Mouse (Mus musculus): ENCODE data around the gene Dscaml1. TPM values are rescaled to one million over a fixed set of nuclear protein-coding genes. Genes with fewer than 3 reads are reported as not detected.

Gene Dscaml1
- polyA plus RNA-seq, 1 experiment = not detected

GRCm38 (mm10) chr9:45793697-45794096, 367.3 kb downstream of the Dscaml1 start:
- TF ChIP-seq GATA1 (IDR thresholded peaks at IDR 0.05; ENCODE audit: low read length) = no peak

DNA sequence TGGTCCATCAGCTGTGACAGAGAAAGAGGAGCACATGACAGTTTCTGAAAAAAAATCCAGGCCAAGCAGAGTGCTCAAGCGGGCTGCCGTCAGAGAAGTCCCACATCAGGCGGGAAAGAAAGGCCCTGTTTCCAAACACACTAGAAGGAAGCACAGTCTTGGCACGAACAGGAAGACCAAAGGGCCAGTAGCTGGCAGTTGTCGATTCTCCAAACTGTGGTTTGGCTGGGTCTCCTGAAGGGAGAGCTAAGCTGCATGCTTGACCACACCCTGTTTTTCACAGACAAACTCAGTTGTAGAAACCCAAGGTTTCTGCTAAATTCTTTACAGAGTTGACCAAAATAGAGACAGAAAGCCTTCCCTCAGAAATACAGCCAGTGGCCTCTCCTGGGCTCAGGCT, 369.3 kb downstream of the Dscaml1 start:
- no peak for TF ChIP-seq GATA1 (IDR thresholded peaks at IDR 0.05; ENCODE audit: low read length)

GRCm38 (mm10) chr9:45797271-45797670, 370.8 kb downstream of the Dscaml1 start:
- TF ChIP-seq GATA1 (IDR thresholded peaks at IDR 0.05; ENCODE audit: low read length) = no peak

GRCm38 (mm10) chr9:45798467-45799164, 372.2 kb downstream of the Dscaml1 start:
- no peak for TF ChIP-seq GATA1 (IDR thresholded peaks at IDR 0.05; ENCODE audit: low read length)

DNA sequence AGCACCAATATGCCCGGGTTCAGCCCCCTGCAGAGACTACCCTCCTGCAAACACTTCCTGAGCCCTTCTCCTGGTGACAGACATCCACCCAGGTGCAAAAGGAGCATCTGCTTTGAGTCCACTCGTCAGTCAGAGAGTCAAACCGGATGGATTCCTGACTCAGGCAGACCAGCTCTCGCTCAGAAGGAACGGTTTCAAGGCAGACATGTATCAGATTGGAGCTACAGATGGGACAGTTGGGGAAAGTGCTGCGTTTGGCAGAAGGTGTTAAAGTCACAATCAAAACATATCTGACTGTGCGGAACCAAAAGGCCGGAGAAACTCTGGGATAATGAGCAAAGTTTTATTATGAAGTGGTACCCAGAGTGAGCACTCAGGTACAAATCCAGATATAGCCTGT, 373.0 kb downstream of the Dscaml1 start:
- no peak for TF ChIP-seq GATA1 (IDR thresholded peaks at IDR 0.05; ENCODE audit: low read length)

Other genes with a start within 250 kb of the Dscaml1 start
- not detected in 2 replicates for gene BC049352, start 244.6 kb upstream of the Dscaml1 start, polyA plus RNA-seq (2012)
- gene Tmprss4, start 222.5 kb upstream of the Dscaml1 start, polyA plus RNA-seq (2012) = not detected in 2 replicates
- gene Il10ra, start 157.5 kb upstream of the Dscaml1 start, polyA plus RNA-seq (2012) = not detected in 2 replicates
- gene Tmprss13, start 107.5 kb upstream of the Dscaml1 start, polyA plus RNA-seq (2012) = not detected in 2 replicates
- not detected in 2 replicates for gene Fxyd6, start 56.4 kb upstream of the Dscaml1 start, polyA plus RNA-seq (2012)
- gene Fxyd2, start 27.0 kb upstream of the Dscaml1 start, polyA plus RNA-seq (2012) = not detected in 2 replicates